Mouse (Mus musculus) C3H10T1/2 (cell line): ENCODE measurements around the gene Zcchc7. TPM values are rescaled to one million over a fixed set of nuclear protein-coding genes. Genes with fewer than 3 reads are reported as not detected.

Experiments
- polyA plus RNA-seq, 2 experiments: library from polyadenylated mRNA; unstranded; fragments of >200 nt; fragmentation: generic; extraction: Trizol; gene quantifications; one replicate each; pipeline ENCODE4 v1.2.1; 2012; ENCODE audit warnings: missing spikeins in 2 of 2

Zcchc7 gene
- polyA plus RNA-seq = 1 to 10 TPM in 1 of 2 experiments, under 1 TPM in 1; 0.54 to 7.1 TPM

GRCm38 (mm10) chr4:44755553-44756133 lies at the start of gene Zcchc7:
Zcchc7 (plus strand) TSS chr4:44755877.

DNA sequence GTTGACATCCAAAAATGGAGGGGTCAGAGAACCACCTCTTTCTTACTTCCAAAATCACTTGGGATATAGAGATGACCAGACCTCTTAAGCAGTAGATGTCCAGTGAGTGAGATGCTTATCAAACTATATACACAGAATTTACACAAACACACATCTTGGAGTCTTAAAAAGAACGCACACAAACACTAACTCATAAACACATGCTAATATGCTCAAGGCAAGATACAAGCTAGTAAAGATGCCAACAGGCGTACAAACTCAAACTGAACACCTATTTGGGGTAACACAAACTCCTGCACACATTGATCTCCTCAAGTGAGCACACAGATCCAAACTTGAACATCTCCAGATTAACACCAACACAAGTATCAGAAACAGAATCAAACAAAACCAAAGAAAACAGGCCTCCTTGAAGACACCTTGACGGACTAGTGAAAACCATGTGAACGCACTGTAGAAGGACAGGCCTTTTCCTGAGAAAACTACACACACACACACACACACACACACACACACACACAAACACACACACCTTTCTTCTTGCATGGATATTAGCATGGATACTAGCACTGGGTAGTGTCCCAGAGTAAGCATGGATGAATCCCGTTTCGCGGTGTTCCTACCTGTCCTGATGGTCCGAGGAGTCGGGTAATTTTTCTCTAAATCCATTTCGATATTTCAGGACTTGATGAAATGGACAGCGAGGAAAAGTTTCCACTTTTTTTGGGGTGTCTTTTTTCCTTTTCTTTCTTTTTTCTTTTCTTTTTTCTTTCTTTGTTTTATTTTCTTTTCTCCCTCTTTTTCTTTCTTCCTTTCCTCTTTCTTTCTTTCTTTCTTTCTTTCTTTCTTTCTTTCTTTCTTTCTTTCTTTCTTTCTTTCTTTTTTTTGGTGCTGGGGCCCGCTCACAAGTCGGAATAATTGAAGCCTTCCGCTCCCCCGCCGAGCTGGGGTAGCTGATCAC lies 45.7 kb upstream of the Zcchc7 start, which contains the start of gene Pax5:
Gene Pax5, minus strand, starts transcription at position 748 of the 961 bp plus-strand sequence.

DNA sequence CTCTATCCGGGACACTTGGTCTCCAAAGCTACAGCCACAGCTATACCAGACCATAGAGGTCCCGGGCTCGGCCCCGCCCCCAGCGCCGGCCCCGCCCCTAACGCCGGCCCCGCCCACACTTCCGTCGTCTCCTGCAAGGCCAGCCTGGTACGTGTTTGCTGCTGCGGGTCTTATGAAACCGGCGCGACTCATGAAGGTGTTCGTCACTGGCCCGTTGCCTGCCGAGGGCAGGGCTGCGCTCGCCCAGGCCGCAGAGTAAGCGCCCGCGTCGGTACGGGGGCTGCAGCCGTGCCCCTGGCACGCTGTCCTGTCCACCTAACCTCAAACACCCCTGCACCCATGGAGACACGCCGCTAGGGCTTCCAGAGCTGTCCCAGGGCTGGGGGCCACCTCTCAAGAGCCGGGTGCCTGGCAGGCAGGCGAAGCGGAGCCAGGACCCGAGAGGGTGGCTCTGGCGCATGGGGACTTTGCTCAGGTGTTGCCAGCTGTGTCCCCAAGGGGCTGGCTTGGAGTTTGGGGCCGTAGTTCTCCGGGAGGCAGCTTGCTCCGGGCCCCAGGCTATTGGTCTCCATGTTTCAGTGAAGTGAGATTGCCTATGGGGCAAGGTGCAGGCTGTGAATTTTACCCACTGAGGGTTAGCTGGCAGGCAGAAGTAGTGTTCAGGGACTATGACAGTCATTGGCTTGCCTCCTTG lies 225.8 kb downstream of the Zcchc7 start, which contains the start of gene Grhpr:
Gene Grhpr, plus strand, starts transcription at position 116 of the 694 bp plus-strand sequence.

Other genes starting within 250 kb of the Zcchc7 start
- not detected for gene Pax5, start 45.4 kb upstream of the Zcchc7 start, polyA plus RNA-seq
- 10 to 100 TPM; 53.9 to 63.5 TPM for gene Grhpr, start 225.5 kb downstream of the Zcchc7 start, polyA plus RNA-seq